Mouse (Mus musculus): ENCODE results near the gene Adcy1.

The Adcy1 gene

DNA sequence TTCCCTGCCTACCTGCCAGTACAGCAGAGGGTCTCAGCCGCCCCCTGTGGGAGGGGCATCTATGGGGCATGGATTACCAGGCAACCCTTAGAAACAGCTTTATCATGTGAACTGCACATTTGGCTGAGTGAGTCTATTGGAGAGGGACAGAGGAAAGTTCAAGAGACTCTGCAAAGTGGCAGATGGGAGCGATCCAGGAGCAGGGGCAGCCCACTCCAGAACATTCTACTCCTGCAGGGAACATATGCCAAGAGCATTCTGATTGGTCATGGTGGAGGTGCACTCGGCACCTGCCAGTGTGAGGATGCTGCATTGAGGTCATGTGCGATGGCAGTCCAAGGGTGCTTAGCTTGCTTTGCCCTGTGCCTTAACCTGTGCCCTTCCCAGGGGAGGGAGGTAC is 6.5 kb downstream of the Adcy1 start:
- no peak for DNase-seq (ENCODE audit: low spot score)

DNA sequence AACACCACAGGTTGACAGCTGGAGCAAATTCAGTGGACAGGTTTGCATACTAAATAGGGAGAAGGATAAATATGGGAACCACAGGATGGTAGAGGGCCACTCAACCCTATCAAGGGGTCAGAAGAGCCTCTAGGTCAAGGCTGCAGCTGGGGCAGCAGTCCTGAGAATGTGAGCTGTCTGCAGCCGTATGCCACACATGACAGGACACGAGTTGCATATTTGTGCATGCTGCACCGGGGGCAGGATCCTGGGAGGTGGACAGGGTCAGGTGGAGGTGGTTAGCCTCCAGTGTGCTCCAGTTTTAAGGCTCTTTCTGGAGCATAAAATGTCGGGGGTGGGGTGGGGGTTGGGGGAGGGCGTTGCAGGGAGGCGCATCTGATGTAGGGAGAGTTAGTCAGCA is 8.3 kb downstream of the Adcy1 start:
- DNase-seq (ENCODE audit: low spot score), result no peak

DNA sequence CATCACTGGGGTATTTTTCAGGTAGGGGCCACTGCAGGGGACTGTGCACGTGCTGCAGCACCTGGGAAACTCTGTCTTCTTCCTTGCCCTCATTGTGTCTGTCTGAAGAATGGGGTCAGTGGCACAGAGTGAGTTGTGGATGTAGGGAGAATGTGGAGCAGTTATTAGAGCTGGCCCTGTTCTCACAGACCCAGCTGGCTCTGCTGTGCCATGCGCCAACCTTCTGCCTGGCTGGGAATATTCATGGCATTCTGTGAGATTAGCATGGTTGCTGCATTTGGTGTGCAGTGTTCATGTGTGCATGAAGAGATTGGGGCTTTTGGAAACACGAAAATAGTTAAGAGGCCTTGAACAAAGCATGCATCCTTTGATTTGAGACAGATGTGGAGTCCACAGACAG is 10.3 kb downstream of the Adcy1 start:
- DNase-seq (ENCODE audit: low spot score), result no peak

DNA sequence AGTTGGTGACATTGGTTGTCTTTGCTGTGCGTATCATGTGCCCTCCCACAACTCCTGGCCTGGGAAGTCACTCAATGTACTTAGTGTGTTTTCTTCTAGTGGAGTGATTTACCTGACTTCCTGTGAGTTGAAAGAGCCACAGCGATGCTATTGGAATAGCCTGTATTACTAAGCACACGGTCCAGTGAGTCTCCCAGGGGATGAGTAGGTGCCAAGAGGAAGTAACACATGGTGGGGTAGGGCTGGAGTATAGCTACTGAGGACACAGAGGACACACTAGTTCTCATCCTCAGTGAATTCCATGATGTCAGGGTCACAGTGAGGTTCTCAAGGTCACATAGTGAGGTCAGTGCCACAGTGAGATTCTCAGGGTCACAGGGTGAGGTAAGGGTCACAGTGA is 13.2 kb downstream of the Adcy1 start:
- DNase-seq (ENCODE audit: low spot score), result no peak

DNA sequence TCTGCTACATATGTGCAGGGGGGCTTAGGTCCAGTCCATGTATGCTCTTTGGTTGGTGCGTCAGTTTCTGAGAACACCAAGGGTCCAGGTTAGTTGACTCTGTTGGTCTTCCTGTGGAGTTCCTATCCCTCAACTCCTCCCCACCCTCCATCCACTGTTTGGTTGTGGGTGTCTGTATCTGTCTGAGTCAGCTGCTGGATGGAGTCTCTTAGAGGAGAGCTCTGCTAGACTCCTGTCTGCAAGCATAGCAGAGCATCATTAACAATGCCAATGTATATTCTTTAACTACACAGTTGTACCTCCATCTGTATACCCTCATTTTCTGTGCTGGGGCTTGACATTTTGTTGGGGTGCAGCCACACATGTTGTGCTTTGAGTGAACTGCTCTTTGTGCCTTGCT is 18.6 kb downstream of the Adcy1 start:
- DNase-seq (ENCODE audit: low spot score), result no peak

DNA sequence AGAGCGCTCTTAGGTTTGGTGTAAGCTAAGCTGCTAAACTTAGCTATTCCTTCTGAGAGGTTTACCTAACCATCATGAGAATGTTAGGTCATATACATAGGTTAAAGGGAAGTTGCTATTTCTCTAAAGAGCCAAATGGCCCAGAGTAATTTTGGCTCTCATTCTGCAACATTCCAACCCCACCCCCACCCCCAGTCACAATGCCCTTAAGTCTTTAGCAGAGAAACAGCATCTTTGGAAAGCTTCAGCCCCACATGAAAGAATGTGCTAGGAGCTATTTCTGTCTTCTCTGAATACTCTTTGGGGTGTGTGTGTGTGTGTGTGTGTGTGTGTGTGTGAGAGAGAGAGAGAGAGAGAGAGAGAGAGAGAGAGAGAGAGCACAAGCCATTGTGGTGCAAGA is 20.6 kb downstream of the Adcy1 start:
- no peak for DNase-seq (ENCODE audit: low spot score)

DNA sequence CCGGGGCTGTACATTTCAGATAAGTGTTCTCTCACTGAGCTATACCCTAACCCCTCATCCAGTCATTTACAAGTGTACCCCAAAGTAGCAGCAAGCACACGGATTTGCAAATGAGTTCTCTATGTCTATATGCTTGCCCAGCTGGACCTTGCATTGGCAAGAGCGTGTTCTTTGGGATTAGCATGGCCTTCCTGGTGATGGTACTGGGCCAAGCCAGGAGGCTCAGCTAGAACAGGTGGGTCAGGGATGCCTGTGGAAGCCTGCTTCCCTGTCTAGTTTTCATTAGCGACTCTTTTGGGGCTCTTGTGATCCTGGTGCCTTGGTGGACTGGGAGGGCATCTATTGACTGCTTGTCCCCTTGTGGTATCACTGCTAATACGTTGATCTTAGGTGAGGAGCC is 21.9 kb downstream of the Adcy1 start:
- no peak for DNase-seq (ENCODE audit: low spot score)

DNA sequence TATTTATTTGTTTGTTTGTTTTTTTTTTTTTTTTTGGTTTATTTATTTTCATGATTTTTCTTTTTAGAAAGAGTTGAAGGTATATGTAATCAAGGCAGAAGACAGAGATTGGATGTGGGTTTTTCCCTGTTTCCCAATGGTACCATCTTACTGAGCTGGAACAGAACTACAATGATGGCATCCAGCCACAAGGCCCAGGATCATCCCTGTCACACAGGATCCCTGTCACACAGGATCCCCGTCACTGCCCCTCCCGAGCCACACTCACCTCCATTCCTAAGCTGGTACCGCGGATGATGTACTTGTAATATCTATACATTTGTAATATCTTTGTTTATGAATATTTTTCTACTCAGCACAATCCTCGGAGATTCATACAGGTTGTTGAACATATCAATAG is 27.8 kb downstream of the Adcy1 start:
- DNase-seq (ENCODE audit: low spot score), result no peak

DNA sequence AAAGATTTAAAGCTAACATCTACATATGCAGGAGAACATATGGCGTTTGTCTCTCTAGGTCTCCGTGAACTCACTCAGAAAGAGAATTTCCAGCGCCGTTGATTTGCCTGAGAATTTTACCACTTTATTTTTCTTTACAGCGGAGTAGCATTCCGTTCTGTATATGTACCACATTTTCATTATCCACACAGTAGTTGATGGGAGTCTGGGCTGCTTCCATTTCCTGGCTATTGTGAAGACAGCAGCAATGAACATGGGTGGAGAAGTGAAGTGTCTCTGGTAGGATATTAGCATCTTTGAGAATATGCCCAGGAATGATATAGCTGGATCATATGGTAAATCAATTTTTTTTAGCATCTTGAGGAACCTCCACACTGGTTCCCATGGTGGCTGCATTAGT is 31.6 kb downstream of the Adcy1 start:
- no peak for DNase-seq (ENCODE audit: low spot score)

DNA sequence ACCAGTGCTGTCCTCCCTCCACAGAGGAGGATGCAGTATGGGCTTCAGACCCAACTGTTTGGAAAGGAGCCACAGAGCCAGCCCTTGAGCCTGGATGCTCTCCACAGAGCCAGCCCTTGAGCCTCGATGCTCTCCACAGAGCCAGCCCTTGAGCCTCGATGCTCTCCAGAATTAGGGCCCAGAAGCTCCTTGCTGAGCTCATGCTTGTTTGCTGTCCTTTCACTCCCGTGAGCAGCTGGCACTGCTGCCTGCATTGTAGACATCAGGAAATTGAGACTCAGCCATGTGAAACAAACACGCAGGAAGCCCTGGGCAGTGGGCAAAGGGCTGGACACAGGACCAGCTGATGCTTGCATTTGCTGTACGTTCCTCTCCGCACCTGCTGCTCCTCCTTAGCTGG is 38.4 kb downstream of the Adcy1 start:
- DNase-seq (ENCODE audit: low spot score), result no peak

DNA sequence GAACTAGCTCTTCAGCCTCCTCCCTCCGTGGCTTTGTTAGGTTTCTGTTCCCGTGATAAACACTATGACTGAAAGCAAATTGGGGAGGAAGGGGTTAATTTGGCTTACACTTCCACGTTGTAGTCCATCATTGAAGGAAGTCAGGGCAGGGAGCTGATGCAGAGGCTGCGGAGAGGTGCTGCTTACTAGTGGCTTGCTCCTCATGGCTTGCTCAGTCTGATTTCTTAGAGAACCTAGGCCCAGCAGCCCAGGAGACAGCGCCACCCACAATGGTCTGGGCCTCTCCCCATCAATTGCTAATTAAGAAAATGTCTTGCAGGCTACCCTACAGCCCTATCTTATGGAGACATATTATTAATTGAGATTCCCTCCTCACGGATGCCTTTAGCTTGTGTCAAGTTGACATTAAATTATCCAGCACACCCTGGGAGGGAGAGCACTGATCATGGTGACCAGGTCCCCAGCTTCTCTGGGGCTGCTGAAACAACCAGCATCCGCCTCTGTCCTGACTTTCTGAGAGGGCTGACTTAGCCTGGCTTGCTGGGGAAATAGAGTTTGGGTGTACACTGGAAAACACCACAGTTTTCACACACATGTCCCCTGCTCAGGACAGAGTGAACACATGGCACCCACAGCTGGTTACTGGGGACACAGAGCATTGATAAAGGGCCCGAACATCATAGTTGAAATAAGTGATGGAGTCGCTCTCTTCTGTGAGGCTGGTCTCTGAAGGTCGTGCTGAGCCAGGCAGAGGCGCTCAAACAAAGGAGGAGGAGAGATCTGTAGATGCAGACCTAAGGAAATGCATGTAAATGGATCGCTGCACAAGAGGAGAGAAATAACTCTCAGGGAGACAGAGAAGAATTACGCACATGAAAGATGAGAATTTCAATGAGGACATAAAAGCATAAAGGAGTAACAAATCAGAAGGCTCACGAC is 39.2 kb downstream of the Adcy1 start:
- DNase-seq (ENCODE audit: low spot score), result no peak

DNA sequence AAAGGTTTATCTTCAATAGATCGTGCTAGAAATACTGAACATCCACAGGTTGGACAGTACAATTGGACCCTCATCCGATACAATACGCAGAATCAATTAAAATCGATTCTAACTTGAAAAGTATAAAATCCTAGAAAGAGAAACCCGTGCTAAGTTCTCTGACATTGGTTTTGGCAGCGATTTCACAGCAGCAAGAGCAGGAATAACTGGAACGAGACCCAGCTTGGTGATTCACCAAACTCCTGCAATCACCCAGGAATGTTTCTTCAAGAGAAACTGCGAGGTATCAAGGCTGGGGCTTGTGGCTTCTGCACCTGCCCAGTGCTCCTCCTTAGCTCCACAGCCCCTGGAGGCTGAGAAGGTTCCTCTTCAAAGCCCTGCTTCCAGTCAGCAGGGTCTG is 42.0 kb downstream of the Adcy1 start:
- no peak for DNase-seq (ENCODE audit: low spot score)

DNA sequence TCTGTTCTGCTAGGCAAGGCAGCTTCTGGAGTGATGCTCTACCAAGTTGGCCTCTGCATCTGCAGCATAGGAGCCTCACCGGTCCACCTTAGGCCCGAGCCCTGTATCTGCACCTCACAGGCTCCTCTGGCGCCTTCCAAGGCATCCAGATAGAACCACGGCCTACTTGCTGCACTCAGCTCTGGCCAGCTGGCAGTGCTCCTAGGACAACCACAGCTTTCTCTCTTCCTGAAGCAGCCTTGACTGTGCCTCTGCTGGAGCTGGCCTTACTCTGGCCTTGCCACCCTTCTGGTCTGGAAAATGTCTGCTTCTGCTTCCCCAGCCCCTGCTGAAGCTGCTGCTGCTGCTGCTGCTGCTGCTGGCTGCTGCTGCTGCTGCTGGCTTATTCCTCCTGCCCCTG is 45.8 kb downstream of the Adcy1 start:
- DNase-seq (ENCODE audit: low spot score), result peak; percentile 27

DNA sequence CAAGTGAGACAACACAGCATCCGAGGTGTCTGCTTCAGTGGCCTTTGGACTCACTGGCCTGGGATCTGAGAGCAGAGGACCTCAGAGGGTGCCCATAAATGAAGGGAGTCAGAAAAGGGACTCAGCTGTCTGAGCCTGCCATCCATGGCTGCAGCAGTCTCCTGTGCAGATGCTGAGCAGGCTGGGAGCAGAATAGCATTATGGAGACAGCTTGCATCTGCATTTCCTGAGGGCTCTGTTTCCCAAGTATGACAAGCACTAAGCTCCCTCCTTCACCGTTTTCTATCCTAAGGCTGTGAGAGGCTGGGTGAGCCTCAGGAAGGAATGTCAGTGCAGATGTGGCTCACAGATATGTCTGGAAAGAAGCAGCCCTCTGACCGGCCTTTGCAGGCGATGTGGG is 49.8 kb downstream of the Adcy1 start:
- DNase-seq (ENCODE audit: low spot score), result no peak

DNA sequence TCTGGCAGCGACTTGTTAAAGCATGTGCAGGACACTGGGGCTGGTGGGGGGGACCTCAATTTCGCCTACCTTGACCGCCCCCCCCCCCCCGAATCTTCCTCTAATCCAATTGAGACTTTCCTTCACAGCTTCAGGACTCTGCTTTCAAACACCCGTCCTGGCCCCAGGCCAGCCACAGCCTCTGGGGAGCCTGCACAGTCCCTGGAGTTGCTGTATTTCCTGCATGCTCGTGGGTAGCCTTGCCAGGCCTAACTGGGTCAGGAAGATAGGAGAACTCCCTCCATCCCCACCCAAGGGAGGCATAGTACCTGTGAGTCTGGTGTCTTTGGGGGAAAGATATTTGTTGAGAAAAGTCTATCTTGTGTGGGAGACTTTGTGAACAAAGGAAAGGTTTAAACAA is 50.4 kb downstream of the Adcy1 start:
- DNase-seq (ENCODE audit: low spot score), result no peak

DNA sequence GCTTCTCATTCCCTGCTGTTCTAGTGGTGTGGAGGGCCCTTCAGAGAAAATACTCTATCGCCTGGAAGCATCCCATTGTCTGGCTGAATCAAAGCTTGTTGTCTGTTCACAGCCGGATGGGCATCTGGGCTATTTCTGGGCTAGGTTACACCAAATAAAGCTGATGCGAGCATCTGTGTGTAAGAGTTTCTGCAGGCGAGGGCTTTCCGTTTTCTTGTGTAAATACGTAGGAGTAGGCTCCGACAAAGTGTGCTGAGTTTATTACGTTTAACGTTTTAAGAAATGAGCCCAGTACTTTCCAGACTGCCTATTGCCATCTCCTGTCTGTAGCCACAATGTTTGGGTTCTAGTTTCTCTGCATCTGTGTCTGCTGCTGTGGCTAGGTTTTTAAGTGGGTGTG is 51.0 kb downstream of the Adcy1 start:
- DNase-seq (ENCODE audit: low spot score), result no peak

DNA sequence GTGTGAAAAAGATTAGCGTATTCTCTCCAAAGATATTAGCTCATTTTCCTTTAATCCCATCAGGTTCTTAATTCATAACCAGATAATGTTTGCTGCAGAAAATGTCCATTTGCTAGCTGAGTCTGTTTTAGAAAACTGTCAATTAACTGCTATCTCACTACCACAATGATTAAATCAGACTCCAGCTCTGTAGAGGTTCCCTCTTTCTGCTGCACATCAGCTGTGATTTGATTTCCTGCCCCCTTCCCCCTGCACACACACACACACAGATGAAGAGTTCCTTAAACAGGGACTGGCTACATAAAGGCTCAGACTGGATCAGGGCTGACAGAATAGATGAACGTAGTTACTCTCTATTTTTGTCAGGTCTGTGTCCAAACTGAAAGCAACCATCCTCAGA is 53.4 kb downstream of the Adcy1 start:
- DNase-seq (ENCODE audit: low spot score), result no peak

DNA sequence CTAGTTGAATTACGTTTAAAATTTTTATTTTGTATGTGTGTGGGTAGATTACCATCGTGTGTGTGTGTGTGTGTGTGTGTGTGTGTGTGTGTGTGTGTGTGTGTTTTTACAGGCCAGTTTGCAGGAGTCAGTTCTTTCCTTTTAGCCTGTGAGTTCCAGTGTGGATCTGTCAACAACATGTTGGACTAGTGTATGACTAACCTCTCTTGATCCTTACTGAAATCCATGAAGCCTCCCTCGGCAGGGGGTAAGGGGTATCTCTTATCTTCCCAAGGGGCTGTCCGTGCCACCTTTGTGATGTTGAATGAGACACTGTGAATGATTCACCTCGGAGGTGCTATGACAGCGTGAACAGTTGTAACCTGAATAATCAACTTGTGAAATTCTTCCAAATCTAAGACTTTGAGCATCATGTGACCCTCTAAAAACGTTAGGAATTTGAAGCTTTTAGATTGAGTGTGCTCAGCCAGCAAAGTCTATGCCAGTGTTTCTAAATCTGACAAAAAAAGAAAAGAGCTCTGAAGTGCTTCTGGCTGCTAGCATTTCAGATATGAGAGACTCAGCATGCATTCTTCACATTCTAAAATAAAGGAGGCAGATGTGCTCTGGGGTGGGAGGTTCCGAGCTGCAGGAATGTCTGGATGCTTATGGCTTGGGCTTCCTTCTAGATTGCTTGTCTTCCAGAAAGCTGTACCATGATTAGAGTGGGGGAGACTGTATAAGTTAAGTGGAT is 66.2 kb downstream of the Adcy1 start:
- DNase-seq (ENCODE audit: low spot score), result no peak

DNA sequence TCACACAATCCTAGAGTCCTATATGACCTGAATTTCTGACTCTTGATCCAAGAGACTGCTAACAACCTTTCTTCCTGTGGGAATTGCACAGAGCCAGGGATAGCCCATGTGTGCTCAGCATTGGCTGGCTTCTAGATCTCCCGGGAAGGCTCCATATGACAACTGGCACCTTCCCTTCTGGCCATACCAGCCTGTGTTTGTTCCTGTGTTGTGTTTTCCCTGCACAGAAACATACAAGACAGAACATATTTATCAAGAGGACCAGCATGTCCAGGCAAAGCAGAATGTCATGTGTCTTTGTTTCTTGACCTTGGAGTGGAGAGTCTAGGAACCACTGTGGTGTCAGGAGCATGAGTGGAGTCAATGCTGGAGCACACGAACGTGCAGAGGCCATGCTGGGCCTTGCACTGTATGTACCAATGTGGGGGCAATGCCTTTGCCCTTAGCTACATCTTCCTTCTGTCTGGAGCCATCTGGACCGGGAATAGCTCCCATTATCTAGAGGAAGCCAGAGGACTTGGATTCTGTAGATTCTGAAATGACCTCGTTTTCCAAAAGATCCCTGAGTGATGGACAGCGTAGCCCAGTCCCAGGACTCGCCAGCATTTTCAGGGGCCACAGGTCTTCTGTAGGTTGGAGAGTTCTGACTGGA is 69.6 kb downstream of the Adcy1 start:
- no peak for DNase-seq (ENCODE audit: low spot score)

DNA sequence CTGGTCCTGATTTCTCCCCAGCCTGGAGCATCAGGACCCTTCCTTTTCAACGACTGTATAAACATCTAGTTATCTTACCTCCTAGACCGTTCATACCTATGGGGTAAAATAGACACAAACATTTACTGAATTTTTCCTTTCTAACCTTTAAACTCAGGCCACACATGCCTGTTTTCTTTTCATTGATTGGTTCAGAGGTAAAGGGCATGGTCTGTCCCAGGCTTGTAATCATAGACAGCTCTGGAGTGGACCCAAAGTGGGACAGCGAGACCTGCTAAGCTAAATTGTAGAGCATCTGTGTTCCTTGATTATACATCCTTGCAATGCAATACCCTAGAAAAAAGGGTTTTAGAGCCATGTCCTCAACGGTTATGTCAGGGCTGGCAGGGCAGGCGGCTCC is 70.4 kb downstream of the Adcy1 start:
- DNase-seq (ENCODE audit: low spot score), result no peak

DNA sequence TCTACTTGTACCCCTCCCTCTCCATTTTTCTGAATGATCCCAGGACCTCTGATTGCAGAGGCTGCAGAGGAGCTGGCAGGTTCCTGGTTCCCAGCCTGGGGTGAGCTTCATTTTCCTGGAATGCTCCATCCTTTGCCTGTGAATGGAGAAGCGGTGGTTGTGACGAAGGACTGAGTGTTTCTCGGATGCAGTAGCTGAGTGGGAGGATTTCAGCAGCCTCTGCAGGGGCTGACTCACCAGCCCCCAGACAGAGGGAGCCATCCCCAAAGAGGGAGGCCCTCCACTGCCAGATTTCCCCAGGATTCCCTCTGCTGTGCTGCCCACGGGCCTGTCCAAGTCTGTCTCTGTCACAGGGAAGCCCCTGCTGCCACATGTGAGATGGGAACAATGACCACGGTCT is 71.0 kb downstream of the Adcy1 start:
- no peak for DNase-seq (ENCODE audit: low spot score)

DNA sequence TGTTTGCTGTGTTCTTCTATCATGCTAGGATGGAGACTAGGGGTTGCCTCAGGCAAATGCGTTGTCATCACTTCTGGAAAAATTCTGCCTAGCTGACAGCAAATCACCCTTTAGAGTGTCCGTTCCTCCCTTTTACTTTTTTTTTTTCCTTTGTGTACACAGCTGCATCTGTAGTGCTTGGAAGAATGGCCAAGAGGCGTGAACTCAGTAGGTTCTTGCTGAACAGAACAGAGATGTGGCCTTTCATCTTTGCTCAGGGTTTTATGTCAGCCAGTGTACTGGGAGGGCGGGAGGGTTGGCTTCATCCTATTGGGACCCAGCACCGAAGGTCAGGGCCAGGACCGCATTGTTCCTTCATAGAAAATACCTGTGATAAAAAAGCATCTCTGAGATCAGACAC is 72.0 kb downstream of the Adcy1 start:
- DNase-seq (ENCODE audit: low spot score), result no peak

DNA sequence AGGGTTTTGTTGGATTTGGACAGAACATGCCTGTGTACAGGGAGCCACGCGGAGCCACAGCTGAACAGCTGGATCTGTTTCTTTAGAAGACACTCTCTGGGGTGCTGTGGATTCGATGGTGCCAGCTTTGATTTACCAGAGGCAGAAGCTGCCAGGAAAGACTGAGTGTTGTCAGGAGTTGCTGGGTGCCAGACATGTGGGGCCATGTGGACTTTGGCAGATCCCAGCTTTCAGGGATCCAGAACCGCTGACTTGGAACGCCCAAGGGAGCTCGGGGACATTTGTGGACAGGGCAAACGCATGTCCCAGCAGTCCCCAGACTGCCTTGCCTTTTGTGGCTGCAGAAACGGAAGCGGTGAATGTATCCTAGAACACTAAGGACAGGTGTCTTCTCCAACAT is 72.5 kb downstream of the Adcy1 start:
- DNase-seq (ENCODE audit: low spot score), result no peak
